Mouse (Mus musculus): Measurements from ENCODE around the gene Sult1c2. TPM values are rescaled to one million over a fixed set of nuclear protein-coding genes. Genes with fewer than 3 reads are reported as not detected.
"Not testable (repeated sequence)": the region's sequence is repeated elsewhere in the genome, so short reads cannot be mapped to it uniquely, and the experiment has no call there.

Sult1c2 gene
- total RNA-seq (2021) (under 1 TPM; 0.21 to 0.46 TPM), polyA plus RNA-seq (2012; rRNA removed) (not detected in 2 replicates)
- long read RNA-seq, result 0 reads

DNA sequence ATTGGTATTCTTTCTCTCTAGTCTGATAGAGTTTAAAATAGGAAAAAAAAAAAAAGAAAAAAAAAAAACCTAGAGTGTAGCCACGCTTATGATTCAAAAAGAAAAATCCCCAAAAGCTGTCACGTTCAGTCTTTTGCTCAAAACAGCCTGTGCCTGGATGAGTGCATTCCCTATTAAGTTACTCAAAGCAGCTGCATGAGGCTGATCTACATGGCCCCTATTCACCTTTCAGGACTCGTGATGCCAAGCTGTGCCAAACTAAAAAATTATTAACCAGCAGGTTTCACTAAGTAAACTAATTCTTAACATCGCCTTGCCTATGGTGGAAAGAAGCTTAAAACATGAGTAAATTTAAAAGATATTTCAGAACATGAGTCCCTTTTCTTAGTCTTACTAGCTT is at the start of gene Sult1c2:
Sult1c2 (minus strand) TSS at position 134 of the 400 bp plus-strand sequence.
- DNase-seq, result no peak

DNA sequence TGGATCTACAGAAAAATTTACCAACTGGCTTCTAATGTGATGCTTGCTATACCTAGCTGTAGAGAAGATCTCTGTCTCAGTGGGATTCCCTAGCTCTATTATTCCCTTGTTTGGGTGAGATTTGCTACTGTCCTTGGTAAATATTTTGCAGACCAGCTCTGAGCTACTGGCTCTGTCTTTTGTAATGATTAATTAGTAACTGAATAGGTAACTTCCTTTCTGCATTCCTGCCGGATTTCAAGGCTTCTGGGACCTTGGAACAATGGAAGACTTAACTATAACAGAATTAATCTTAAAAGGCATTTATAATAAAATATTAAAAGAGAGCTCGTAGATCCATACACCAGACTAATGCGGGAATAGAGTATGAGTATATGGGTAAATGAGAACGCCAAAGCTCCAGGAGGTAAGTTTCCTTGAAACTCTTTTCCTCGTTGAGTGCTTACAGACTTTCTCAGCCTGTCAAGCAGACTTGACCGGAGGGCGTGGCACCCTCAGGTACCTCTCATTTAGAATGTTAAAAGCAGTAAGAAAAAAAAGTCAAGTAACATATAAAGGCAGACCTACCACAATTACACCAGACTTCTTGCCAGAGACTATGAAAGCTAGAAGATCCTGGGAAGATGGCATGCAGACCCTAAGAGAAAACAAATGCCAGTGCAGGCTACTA is 33.0 kb upstream of the Sult1c2 start:
- not testable (repeated sequence) for DNase-seq

GRCm38 (mm10) chr17:53874433-53874832 is 28.3 kb upstream of the Sult1c2 start:
- DNase-seq, result peak; percentile 11

DNA sequence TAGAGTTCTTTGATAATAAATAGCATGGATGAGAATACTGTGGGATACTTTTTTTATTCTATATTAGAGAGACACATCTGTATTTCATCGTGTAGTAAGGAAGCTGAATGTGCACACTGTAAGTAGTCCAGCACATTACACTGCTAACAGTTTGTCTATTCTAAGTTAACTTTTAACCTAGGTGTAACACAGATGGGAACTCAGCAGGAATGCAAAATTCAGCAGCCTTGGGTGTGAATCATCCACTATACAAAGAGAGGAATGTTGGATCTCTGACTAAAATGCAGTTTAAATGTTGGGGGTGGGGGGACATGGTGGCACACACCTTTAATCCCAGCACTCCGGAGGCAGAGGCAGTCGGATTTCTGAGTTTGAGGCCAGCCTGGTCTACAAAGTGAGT is 26.1 kb upstream of the Sult1c2 start:
- DNase-seq, result no peak

GRCm38 (mm10) chr17:53869931-53870330 is 23.8 kb upstream of the Sult1c2 start:
- DNase-seq, result no peak

- no peak for DNase-seq
Observed at GRCm38 (mm10) chr17:53865260-53865955, 19.3 kb upstream of the Sult1c2 start.

DNA sequence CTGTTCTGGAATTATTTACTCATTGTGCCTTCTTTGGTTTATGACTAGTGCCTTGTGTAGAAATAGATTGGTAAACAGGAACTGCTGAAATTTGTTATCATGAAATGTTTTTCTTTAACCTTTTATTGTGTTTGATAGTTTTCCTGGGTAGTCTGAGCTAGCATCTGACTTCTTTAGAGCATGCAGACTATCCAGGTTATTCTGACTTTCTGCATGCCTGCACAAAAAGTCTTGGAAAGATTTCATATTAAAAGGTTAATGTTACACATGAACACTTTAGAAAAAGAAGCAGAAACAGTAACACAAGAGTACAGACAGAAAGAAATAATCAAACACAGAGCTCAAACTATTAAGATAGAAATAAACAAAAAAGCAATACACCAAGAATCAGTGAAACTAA is 14.4 kb upstream of the Sult1c2 start:
- no peak for DNase-seq

DNA sequence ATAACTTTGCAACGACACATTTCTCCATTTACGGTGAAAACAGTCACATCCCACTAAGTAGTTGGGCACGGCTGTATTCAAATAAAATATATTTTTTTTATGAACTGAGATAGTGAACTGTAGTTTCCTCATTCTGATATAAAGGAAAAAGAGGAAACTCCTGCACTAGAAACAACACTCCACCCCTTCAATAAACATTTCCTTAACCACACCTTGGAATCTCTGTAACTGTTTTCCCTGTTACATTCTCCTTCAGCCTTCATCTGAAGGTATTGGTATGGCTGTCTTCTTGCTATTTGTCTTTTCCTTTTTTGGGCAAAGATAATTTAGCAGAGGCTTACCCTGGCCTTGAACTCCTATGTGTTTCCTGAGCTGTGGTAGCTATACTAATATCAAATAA is 8.9 kb upstream of the Sult1c2 start:
- no peak for DNase-seq

DNA sequence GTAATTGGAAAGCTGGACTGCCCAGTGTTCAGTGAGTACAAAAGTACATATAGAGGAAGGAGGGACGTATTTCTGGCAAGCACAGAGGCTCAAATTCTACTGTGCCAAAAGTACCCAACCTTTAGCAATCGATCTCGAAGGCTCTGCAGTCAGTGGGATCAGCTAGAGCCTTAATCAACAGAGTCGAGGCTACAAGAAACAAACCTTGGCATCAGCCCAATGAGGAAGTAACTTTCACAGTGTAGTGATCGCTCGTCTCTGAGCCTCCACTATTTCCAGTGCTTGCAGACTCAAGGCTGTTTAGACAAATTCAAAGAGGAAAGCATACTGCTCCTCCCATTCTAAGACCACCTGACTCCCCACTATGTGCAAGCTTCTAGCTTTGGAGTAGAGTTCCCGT is 343 bp downstream of the Sult1c2 start:
- DNase-seq, result peak; percentile 34

GRCm38 (mm10) chr17:53833366-53833765 is 12.8 kb downstream of the Sult1c2 start:
- peak; percentile 31 for DNase-seq

- not testable (repeated sequence) for DNase-seq
Observed at GRCm38 (mm10) chr17:53803974-53804373, 42.2 kb downstream of the Sult1c2 start.

- DNase-seq, result no peak
Observed at GRCm38 (mm10) chr17:53783381-53783780, 62.8 kb downstream of the Sult1c2 start.

Other genes starting within 250 kb of the Sult1c2 start
- gene Sgo1, start 157.0 kb downstream of the Sult1c2 start, total RNA-seq (2021), result 1 to 10 TPM in 1 of 2 experiments, under 1 TPM in 1; 0.35 to 1.1 TPM
- not detected in 2 replicates for gene Sgo1, start 157.0 kb downstream of the Sult1c2 start, polyA plus RNA-seq (2012; rRNA removed)
- not detected for gene Sult1c1, start 144.3 kb upstream of the Sult1c2 start, total RNA-seq (2021)
- gene Sult1c1, start 144.3 kb upstream of the Sult1c2 start, polyA plus RNA-seq (2012; rRNA removed), result not detected in 2 replicates